Mouse (Mus musculus) cerebellum, adult 2 months (tissue): ENCODE measurements around the gene Nrxn1.

Source experiments
- CTCF ChIP-seq: fragments of 200-500 bp; IDR thresholded peaks from 2 replicates; pipeline ENCODE4 v1.5.1; 2011; ENCODE audit warnings: low read depth, mild to moderate bottlenecking, control low read depth, low read length, moderate library complexity, borderline replicate concordance; ENCODE audit not compliant: insufficient read depth
- POLR2A ChIP-seq: fragments of 200-500 bp; IDR thresholded peaks from 2 replicates; pipeline ENCODE4 v1.6.1; 2011; ENCODE audit warnings: low read length, control low read depth, borderline replicate concordance; ENCODE audit not compliant: insufficient read depth

GRCm38 (mm10) chr17:90662318-90662717 is 430.6 kb downstream of the Nrxn1 start:
- TF ChIP-seq POLR2A (no peak), CTCF (no peak)
